Mouse (Mus musculus) adrenal gland, postnatal 4 days (tissue): ENCODE measurements around the gene Sec16a. TPM values are rescaled to one million over a fixed set of nuclear protein-coding genes. Genes with fewer than 3 reads are reported as not detected.
"Not testable (repeated sequence)": the region's sequence is repeated elsewhere in the genome, so short reads cannot be mapped to it uniquely, and the experiment has no call there.

Experiments used
- DNase-seq, 2 experiments: peaks; one replicate each; pipeline ENCODE4 v3.0.0; 2021 to 2022; ENCODE audit warnings: low spot score in 2 of 2, mixed read lengths in 2 of 2
- microRNA-seq: library from miRNA; unstranded; fragments of <30 nt; microRNA quantifications from one replicate; pipeline ENCODE4 v1.2.0, GENCODE M21; 2021
- total RNA-seq, 2 experiments: library from RNA; stranded (reverse); gene quantifications; 2 replicates each; pipeline ENCODE4 v1.2.3; 2021

Sec16a gene
- total RNA-seq, 2 experiments from 2014 or later: 53.7 to 58.6 TPM

- no peak for DNase-seq
These were observed 53.4 kb downstream of the Sec16a start for GRCm38 (mm10) chr2:26391617-26392016.

- DNase-seq: no peak
These were observed 54.1 kb downstream of the Sec16a start for GRCm38 (mm10) chr2:26390954-26391353.

DNA sequence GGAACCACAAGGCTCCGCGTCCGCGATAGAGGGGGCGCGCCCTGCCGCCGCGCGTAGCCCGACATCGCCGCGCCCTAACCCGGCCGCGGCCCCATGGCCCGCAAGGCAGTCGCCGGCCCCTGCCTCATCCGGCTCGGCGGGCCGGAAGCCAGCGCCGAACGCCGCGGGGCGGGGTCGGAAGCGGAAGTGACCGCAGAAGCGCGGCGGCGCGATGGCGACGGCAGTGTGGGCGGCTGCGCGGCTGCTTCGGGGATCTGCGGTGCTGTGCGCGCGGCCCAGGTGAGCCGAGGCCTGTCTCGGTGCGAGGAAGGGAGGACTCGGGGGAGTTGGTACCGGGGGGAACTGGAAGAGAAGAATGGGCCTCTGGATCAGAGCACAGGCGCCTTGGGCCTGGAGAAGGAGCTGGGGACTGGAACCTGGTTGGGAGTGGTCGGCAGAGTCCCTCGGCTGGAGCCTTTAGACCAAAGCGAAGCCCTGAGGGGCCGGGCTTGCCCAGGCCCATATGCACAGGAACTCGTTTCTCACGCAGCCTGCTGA, 55.8 kb downstream of the Sec16a start, which contains the start of the genes Entr1 and Pmpca:
Gene Entr1 (minus strand): TSS at position 163 of the 537 bp plus-strand sequence.
Gene Pmpca (plus strand): TSS at position 186 of the 537 bp plus-strand sequence.
- peak; percentile 70 to 72 for DNase-seq

DNA sequence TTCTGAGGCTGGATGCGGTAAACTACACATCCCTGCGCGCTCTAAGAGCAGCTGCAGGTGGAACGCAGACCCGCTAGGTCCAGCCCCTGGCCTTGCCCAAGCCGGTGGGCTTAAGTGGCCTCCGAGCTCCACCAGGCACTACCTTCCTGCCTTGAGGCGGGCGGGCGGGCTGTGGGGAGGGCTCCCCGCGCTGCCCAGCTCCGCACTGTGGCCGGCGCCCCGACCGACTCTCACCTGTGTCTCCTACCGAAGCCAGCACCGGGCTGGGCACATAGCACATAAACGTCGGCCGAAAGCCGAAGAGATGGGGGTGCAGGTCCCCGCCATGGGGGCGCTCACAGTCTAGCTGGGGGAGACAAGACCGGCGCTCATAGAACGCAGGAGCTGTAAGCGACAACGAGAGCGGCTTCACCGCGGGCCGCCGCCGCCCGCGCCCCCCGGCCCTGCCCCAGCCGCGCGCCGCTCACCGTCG, 56.3 kb downstream of the Sec16a start:
- no peak for DNase-seq

DNA sequence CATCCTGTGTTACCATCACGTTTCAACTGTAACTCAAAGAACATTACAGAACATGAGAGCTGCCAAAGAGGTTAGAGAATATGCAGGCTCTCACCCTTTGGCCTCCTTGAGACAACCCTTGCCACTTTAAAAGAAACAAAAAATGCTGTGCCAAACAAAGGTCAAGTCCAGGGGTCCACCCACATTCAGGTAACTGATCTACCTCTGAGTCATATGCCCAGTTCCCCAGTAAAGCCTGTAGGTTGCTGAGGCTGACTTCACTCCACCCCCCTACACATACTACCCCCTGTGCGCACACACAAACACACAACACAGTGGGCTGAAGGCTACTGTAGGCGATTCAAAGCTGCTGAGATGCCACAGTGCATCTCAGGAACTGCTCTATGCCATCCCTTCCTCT, 57.3 kb downstream of the Sec16a start:
- no peak for DNase-seq

DNA sequence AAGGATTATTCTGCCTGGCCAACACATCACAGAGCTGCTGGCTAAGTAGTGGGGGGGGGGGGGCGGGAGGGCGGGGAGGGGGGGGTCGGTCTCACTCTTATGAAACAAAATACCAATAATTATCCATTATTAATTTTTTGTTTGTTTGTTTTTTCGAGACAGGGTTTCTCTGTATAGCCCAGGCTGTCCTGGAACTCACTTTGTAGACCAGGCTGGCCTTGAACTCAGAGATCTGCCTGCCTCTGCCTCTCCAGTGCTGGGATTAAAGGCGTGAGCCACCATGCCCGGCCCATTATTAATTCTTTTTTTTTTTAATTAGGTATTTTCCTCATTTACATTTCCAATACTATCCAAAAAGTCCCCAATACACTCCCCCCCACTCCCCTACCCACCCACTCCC, 64.1 kb downstream of the Sec16a start:
- not testable (repeated sequence) for DNase-seq

GRCm38 (mm10) chr2:26380131-26380771, 64.8 kb downstream of the Sec16a start, which contains the start of gene Snapc4:
Gene Snapc4 (minus strand): TSS chr2:26380653.
- DNase-seq: peak; percentile 57 to 72

DNA sequence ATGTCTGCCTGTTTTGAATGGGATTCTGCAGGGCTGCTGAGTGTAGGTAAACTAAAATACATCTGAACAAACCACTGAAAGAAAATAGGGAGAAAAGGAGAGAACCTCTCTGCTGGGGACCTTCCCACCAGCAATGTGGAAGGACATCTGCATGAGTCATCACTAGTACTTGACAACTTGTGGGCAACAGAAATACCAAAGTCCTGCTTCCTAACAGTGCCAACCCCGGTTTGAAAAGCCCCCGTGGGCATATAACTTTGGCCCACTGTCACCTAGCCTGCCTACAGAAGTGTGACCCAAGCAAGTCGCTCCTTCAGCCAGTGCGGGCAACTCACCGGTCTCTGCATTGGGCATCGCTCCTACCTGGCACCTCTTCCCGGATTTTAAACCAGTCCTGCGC, 72.6 kb downstream of the Sec16a start:
- no peak for DNase-seq

DNA sequence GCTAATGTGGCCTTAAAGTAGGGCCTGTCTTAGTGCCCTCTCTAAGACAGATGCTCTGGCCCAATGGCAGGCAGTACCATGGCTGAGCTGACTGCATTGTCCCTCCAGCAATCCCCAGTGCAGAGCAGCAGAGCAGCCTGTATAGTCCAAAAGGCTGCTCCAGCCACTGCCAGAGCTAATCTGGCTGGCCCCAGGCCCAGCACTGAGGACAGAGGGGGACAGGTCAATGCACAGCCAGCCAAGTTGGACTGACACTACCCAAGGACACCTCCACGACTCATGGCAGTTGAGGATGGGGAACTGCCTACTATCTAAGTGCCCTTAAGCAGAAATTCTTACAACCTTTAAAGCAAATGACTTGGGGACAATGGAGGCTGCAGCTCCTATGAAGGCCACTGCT, 76.4 kb downstream of the Sec16a start:
- DNase-seq: no peak

DNA sequence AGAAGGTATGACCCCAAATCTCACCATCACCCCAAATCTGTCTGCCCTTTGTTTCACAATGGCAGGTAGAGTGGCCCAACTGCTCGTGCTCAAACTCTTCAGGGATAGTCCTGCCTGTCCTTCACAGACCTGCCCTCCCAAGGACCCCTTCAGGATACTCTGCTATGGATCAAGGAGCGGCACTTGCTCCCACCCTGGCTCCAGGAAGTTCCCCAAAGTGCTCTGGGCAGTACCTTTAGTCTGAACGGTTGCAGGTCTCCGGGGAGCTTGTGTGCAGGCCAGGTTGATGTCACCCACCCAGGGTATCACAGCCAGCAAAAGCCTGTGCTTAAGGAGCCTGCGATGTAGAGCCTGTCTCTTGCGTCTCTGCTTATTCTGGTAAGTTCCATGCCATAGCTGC, 77.1 kb downstream of the Sec16a start:
- no peak for DNase-seq

DNA sequence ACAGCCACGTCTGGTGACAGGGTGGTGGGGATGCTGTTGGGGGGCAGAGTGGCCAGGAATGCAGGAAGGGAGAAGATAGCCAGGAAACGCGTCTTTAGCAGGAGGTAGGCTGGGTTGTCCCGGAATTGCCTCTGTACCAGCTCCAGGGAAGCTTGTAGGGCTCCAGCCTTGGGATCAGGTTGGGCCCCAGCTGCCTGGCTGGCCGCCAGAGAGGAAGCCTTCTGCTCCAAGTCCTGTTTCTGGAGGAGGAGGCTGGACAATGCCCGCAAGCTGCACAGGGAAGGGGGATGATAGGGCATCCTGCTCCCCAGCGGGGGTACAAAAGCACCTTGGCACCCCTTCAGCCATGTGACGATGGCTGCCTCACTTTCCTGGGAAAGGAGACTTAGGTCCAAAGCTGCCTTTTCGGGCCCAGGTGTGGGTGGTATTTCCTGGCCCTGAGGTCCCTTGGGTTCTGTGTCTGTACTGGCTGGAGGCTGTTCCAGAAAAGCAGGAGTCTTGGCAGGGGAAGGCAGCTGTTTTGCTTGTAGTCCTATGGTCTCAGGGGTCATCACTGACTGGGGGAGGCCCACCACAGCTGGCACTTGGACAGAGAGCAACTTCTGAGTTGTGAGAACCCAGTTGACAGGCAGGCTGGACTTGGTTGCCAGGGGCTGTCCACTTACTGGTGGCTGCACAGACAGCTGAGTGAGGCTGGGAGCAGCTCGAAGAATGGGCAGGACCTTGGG, 80.1 kb downstream of the Sec16a start:
- peak; percentile 46 to 57 for DNase-seq

DNA sequence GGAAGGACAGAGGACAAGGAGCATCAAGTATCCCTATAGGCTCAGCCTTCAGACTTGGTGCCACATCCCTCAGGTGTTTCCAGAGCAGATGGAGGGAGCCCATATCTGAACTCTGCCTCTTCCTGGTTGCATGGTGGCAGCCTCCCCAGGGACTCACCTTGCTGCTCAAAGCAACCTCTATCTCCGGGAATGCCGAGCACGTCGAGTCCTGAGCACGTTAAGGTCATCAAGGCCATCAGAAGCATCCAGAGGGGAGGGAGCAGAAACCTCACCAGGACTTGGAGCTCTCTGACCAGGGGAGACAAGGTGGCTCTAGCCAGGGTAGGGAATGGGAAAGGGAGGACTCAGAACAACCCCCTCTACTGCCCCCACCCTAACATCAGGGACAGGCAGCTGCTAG, 81.5 kb downstream of the Sec16a start:
- DNase-seq: no peak

DNA sequence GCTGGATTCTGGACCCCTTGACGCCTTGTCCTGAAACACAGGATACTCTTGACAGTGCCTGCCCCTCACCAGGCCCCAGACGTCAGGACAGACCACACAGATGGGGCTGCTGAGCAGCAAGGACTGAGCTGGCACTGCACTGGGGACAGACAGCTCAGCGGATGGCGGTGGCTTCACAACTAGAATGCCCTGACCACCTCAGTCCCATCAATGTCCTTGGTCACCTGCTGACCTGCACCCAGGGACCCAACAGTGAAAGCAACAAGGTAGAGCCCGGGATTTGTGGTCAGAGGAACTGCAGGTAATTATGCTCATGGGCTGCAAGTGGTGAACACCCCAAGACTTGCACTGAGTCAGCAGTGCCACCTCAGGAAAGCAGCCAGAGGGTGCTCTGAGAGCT, 82.0 kb downstream of the Sec16a start:
- DNase-seq: no peak

DNA sequence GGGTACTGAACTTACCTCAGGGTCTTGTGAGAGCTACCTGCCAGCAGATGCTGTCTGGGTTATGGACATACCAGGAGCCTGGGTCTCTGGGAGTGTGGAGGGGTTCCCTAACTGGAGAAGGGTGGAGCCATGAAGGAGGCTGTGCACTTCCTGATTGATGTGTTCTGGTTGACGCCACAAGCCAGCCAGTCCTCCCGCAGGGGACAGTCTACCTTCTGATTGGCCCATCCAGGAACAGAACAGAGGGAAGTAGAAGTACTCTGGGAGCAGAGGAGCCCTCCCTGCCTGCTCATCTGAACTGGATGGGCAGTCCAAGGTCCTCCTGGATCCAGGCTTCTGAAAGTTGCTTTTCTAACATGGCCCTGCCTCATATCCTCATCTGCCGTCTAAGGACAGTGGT, 84.2 kb downstream of the Sec16a start, which contains the start of gene Card9:
Gene Card9 (minus strand): TSS at position 147 of the 400 bp plus-strand sequence.
- DNase-seq: no peak

DNA sequence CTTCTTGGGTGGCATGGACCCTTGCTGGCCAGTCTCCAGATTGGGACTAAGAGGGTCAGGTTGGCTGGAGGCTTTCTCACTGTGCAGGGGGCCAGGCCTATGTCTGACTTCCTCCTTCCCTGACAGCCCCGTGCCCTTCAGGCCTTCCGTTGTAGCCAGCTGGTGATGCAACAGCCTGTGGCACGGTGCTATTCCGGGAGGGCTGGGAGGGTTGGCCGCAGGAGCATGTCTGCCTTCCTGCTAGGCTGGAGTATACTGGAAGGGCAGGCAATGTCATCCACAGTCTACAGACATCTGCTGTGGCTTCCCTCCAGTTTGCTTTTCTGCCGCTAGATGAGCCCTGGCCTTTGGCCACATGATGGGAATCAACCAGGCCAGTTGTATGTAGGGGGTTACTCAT, 85.0 kb downstream of the Sec16a start:
- DNase-seq: no peak

Small RNAs within 50 kb of the gene (microRNA-seq; reads per million reads assigned to microRNA genes)
- 0.79 reads per million for gene Mir6996

Other genes starting within 250 kb of the Sec16a start
- 1 to 10 TPM in 1 of 2 experiments, under 1 TPM in 1; 0.71 to 1.0 TPM for gene Lhx3, start 236.9 kb downstream of the Sec16a start, total RNA-seq
- 10 to 100 TPM; 23.8 to 24.0 TPM for gene Qsox2, start 207.7 kb downstream of the Sec16a start, total RNA-seq
- gene Ccdc187, start 150.7 kb downstream of the Sec16a start, total RNA-seq: 1 to 10 TPM; 3.1 TPM
- gene Gpsm1, start 129.7 kb downstream of the Sec16a start, total RNA-seq: 10 to 100 TPM; 33.7 to 39.7 TPM
- gene Dnlz, start 93.1 kb downstream of the Sec16a start, total RNA-seq: 10 to 100 TPM; 17.5 to 18.6 TPM
- 1 to 10 TPM; 1.1 to 1.2 TPM for gene Card9, start 84.3 kb downstream of the Sec16a start, total RNA-seq
- 10 to 100 TPM; 57.3 to 58.7 TPM for gene Snapc4, start 64.6 kb downstream of the Sec16a start, total RNA-seq
- gene Entr1, start 55.9 kb downstream of the Sec16a start, total RNA-seq: 10 to 100 TPM; 88.3 to 93.8 TPM
- gene Pmpca, start 55.9 kb downstream of the Sec16a start, total RNA-seq: 100 to 1,000 TPM; 145 TPM
- gene Inpp5e, start 36.0 kb downstream of the Sec16a start, total RNA-seq: 10 to 100 TPM; 32.3 to 35.8 TPM
- 10 to 100 TPM; 35.1 to 48.7 TPM for gene Notch1, start 71.4 kb upstream of the Sec16a start, total RNA-seq
- 100 to 1,000 TPM; 265 to 295 TPM for gene Egfl7, start 134.8 kb upstream of the Sec16a start, total RNA-seq
- not detected for gene Gm20532, start 141.4 kb upstream of the Sec16a start, total RNA-seq
- gene Agpat2, start 159.2 kb upstream of the Sec16a start, total RNA-seq: 100 to 1,000 TPM; 121 to 156 TPM
- 10 to 100 TPM; 11.1 to 11.4 TPM for gene Fam69b, start 183.2 kb upstream of the Sec16a start, total RNA-seq
- gene Lcn4, start 226.1 kb upstream of the Sec16a start, total RNA-seq: not detected